Mouse (Mus musculus): ENCODE results near the gene Pigyl.

DNA sequence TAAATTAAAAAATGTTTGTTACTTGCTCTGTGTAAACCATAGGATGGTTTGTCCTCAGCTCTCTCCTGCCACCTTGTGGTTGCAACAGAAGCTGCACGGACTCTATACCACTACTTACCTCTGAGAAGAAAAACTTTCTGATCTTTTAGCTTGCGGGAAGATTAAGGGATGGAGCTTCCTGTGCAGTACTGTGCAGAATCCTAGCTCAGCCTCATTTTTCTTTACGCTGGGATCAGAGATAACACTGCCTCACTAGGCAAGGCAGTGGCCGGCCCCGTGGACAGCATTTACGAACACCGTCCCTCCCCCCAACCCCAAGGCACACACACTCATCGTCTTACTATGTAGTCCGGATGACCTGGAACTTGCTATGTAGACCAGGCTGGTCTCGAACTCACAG, 1.0 kb upstream of the Pigyl start:
- peak; percentile 74; the same call in 1 of the 2 replicates for TF ChIP-seq CTCF (IDR thresholded peaks at IDR 0.05; ENCODE audit: borderline replicate concordance, extremely low read depth, insufficient read depth, insufficient read length)
- no peak for TF ChIP-seq POLR2A (IDR thresholded peaks at IDR 0.05; ENCODE audit: borderline replicate concordance, extremely low read depth, insufficient read depth, insufficient read length, poor library complexity, severe bottlenecking)
